Mouse (Mus musculus): ENCODE results near the gene Gpr18.

DNA sequence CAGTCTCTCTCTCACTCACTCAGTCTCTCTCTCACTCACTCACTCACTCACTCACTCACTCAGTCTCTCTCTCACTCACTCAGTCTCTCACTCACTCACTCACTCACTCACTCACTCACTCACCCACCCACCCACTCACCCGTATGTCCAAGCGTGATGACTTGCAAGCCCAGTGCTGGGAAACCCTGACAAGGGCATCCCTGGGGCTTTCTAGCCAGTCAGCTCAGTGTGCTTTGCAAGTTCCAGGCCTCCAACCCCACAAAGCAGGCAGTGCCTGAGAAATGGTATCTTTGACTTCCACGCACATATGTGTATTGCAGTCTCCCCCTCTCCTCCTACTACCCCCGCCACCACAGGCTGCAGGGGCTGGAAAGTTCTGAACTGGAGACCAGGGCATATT, 6.4 kb upstream of the Gpr18 start:
- no peak for TF ChIP-seq CTCF (IDR thresholded peaks at IDR 0.05)
- no peak for TF ChIP-seq EP300 (IDR thresholded peaks at IDR 0.05)
